Mouse (Mus musculus) embryonic facial prominence, embryonic 13.5 days (tissue): ENCODE results near the gene Fut2. TPM values are rescaled to one million over a fixed set of nuclear protein-coding genes. Genes with fewer than 3 reads are reported as not detected.

Experiments used
- ATAC-seq: fragments of 200-750 bp; cut with Nextera tagmentation; 2 replicates; pipeline ENCODE4 v1.8.0; 2017; ENCODE audit warnings: low read depth; ENCODE audit not compliant: insufficient number of reproducible peaks, insufficient read depth, low FRiP score, low TSS enrichment
- H3K27ac ChIP-seq: fragments of 300-500 bp; sonication (generic); 2 replicates; pipeline ENCODE4 v1.5.1; 2015; ENCODE audit warnings: moderate library complexity, mild to moderate bottlenecking, inconsistent platforms
- H3K27me3 ChIP-seq: fragments of 300-500 bp; sonication (generic); 2 replicates; pipeline ENCODE4 v1.6.1; 2015; ENCODE audit warnings: mild to moderate bottlenecking, inconsistent platforms
- H3K36me3 ChIP-seq: fragments of 300-500 bp; sonication (generic); 2 replicates; pipeline ENCODE4 v1.6.1; 2015; ENCODE audit warnings: mild to moderate bottlenecking, inconsistent platforms
- H3K4me1 ChIP-seq: fragments of 300-500 bp; sonication (generic); 2 replicates; pipeline ENCODE4 v1.6.1; 2015; ENCODE audit warnings: inconsistent platforms
- H3K4me2 ChIP-seq: fragments of 300-500 bp; sonication (generic); 2 replicates; pipeline ENCODE4 v1.6.1; 2015; ENCODE audit warnings: moderate library complexity, mild to moderate bottlenecking, inconsistent platforms
- H3K4me3 ChIP-seq: fragments of 300-500 bp; sonication (generic); 2 replicates; pipeline ENCODE4 v1.5.1; 2015; ENCODE audit warnings: mild to moderate bottlenecking, inconsistent platforms
- H3K9ac ChIP-seq: fragments of 300-500 bp; sonication (generic); 2 replicates; pipeline ENCODE4 v1.6.1; 2015; ENCODE audit warnings: mild to moderate bottlenecking, inconsistent platforms
- H3K9me3 ChIP-seq: fragments of 300-500 bp; sonication (generic); 2 replicates; pipeline ENCODE4 v1.6.1; 2016; ENCODE audit warnings: inconsistent platforms
- WGBS: fragments of 180-500 bp; shearing (Covaris S2); methylation state at CpG from one replicate; pipeline ENCODE4 v1.1.7; 2015; ENCODE audit warnings: mixed read lengths; 5-methylcytosine and 5-hydroxymethylcytosine counted together
- polyA plus RNA-seq: library from polyadenylated mRNA; unstranded; fragments of >200 nt; fragmentation: Nextera tagmentation; extraction: Ambion mirVana; gene quantifications from 2 replicates; pipeline ENCODE4 v1.2.1, GENCODE M21; 2015

Fut2 gene
- polyA plus RNA-seq, 1 experiment from 2014 or later: 0.45 TPM

GRCm38 (mm10) chr7:45617042-45617695 lies 49.0 kb downstream of the Fut2 start, which contains the start of gene Fut1:
TSS of gene Fut1 (plus strand) at chr7:45617289.
- Histone ChIP-seq H3K27me3 (peaks cover 45% of the 10 kb centered on the region), H3K9me3 (no peaks in the 10 kb centered on the region), H3K4me3 (peak within 1 kb of the TSS; percentile 32), H3K4me2 (peak within 1 kb of the TSS; percentile 56), H3K27ac (peak within 1 kb of the TSS; percentile 78), H3K36me3 (no peaks in the 10 kb centered on the region), H3K4me1 (peaks cover 29% of the 10 kb centered on the region), H3K9ac (peak within 1 kb of the TSS; percentile 49)
- WGBS: 4% methylated on average over 31 of the region's 31 CpGs
- ATAC-seq: peak; percentile 56; the same call in 1 of the 2 replicates

GRCm38 (mm10) chr7:45616277-45616676 lies 49.9 kb downstream of the Fut2 start:
- peak; percentile 28; the same call in 1 of the 2 replicates for ATAC-seq
- Histone ChIP-seq H3K36me3 (no peaks in the 10 kb centered on the region), H3K9me3 (no peaks in the 10 kb centered on the region), H3K27me3 (peaks cover 45% of the 10 kb centered on the region), H3K4me2 (no peak overlapping the region), H3K4me3 (no peak overlapping the region), H3K9ac (no peak overlapping the region), H3K4me1 (peaks cover 29% of the 10 kb centered on the region), H3K27ac (peak overlapping the region; percentile 78)
- WGBS: 15% methylated on average over 6 of the region's 6 CpGs

GRCm38 (mm10) chr7:45609511-45609910 lies 56.7 kb downstream of the Fut2 start:
- Histone ChIP-seq H3K9me3 (no peaks in the 10 kb centered on the region), H3K9ac (no peak overlapping the region), H3K4me3 (no peak overlapping the region), H3K4me2 (no peak overlapping the region), H3K27ac (no peak overlapping the region), H3K36me3 (no peaks in the 10 kb centered on the region), H3K27me3 (no peaks in the 10 kb centered on the region), H3K4me1 (no peaks in the 10 kb centered on the region)
- 63% methylated on average over 1 of the region's 1 CpGs for WGBS
- ATAC-seq: no peak

GRCm38 (mm10) chr7:45605704-45606289 lies 60.4 kb downstream of the Fut2 start:
- no peaks in the 10 kb centered on the region for H3K27me3 ChIP-seq
- 0 out of 2 replicates have a peak overlapping the region, but pooled peaks have one; percentile 11 for H3K27ac ChIP-seq
- H3K9me3 ChIP-seq: no peaks in the 10 kb centered on the region
- no peak for ATAC-seq
- H3K4me1 ChIP-seq: no peaks in the 10 kb centered on the region
- no peak overlapping the region for H3K9ac ChIP-seq
- H3K36me3 ChIP-seq: no peaks in the 10 kb centered on the region
- H3K4me2 ChIP-seq: no peak overlapping the region
- H3K4me3 ChIP-seq: no peak overlapping the region
- 70% methylated on average over 9 of the region's 9 CpGs for WGBS

- Histone ChIP-seq H3K4me3 (no peak overlapping the region), H3K36me3 (no peaks in the 10 kb centered on the region), H3K4me1 (peaks cover 4% of the 10 kb centered on the region; the same call in 1 of the 2 replicates), H3K9ac (0 out of 2 replicates have a peak overlapping the region, but pooled peaks have one; percentile 32), H3K27me3 (no peaks in the 10 kb centered on the region), H3K9me3 (no peaks in the 10 kb centered on the region), H3K4me2 (no peak overlapping the region), H3K27ac (no peak overlapping the region)
- no peak for ATAC-seq
- 41% methylated on average over 18 of the region's 18 CpGs for WGBS
These were observed 67.0 kb downstream of the Fut2 start for GRCm38 (mm10) chr7:45598960-45599879.

Other genes starting within 250 kb of the Fut2 start
- 0.41 and 1.2 TPM in 2 replicates for gene Lhb, start 245.6 kb downstream of the Fut2 start, polyA plus RNA-seq
- 38.0 and 39.6 TPM in 2 replicates for gene Gys1, start 231.6 kb downstream of the Fut2 start, polyA plus RNA-seq
- gene Ruvbl2, start 228.3 kb downstream of the Fut2 start, polyA plus RNA-seq: 141 and 148 TPM in 2 replicates
- 5,253 and 5,612 TPM in 2 replicates for gene Ftl1, start 206.5 kb downstream of the Fut2 start, polyA plus RNA-seq
- 154 and 190 TPM in 2 replicates for gene Bax, start 199.5 kb downstream of the Fut2 start, polyA plus RNA-seq
- 0.59 and 1.2 TPM in 2 replicates for gene Tulp2, start 184.5 kb downstream of the Fut2 start, polyA plus RNA-seq
- not detected in 2 replicates for gene Gm45808, start 179.6 kb downstream of the Fut2 start, polyA plus RNA-seq
- gene Dhdh, start 177.6 kb downstream of the Fut2 start, polyA plus RNA-seq: 4.5 TPM in 2 replicates
- gene Nucb1, start 156.0 kb downstream of the Fut2 start, polyA plus RNA-seq: 198 and 206 TPM in 2 replicates
- 22.9 and 23.0 TPM in 2 replicates for gene Ppp1r15a, start 140.1 kb downstream of the Fut2 start, polyA plus RNA-seq
- gene Plekha4, start 140.1 kb downstream of the Fut2 start, polyA plus RNA-seq: 2.9 and 3.8 TPM in 2 replicates
- 0.25 and 0.83 TPM in 2 replicates for gene Hsd17b14, start 111.5 kb downstream of the Fut2 start, polyA plus RNA-seq
- 67.1 and 68.4 TPM in 2 replicates for gene Bcat2, start 96.2 kb downstream of the Fut2 start, polyA plus RNA-seq
- gene Fgf21, start 50.9 kb downstream of the Fut2 start, polyA plus RNA-seq: 0.39 and 0.96 TPM in 2 replicates
- 1.9 and 2.3 TPM in 2 replicates for gene Fut1, start 49.1 kb downstream of the Fut2 start, polyA plus RNA-seq
- 0.27 and 0.39 TPM in 2 replicates for gene Izumo1, start 44.6 kb downstream of the Fut2 start, polyA plus RNA-seq
- 8.0 and 8.8 TPM in 2 replicates for gene Rasip1, start 38.9 kb downstream of the Fut2 start, polyA plus RNA-seq
- gene Mamstr, start 26.4 kb downstream of the Fut2 start, polyA plus RNA-seq: 5.2 and 7.8 TPM in 2 replicates
- 5.4 and 5.7 TPM in 2 replicates for gene Ntn5, start 17.6 kb upstream of the Fut2 start, polyA plus RNA-seq
- 6.3 and 6.8 TPM in 2 replicates for gene Sec1, start 28.0 kb upstream of the Fut2 start, polyA plus RNA-seq
- 15.2 and 17.3 TPM in 2 replicates for gene Car11, start 33.4 kb upstream of the Fut2 start, polyA plus RNA-seq
- 7.8 and 10.2 TPM in 2 replicates for gene Dbp, start 38.7 kb upstream of the Fut2 start, polyA plus RNA-seq
- 936 and 1,128 TPM in 2 replicates for gene Rpl18, start 49.1 kb upstream of the Fut2 start, polyA plus RNA-seq
- gene Sphk2, start 51.6 kb upstream of the Fut2 start, polyA plus RNA-seq: 34.4 and 34.9 TPM in 2 replicates
- 1.4 and 1.5 TPM in 2 replicates for gene Fam83e, start 54.8 kb upstream of the Fut2 start, polyA plus RNA-seq
- gene Spaca4, start 59.4 kb upstream of the Fut2 start, polyA plus RNA-seq: not detected in 2 replicates
- 4.1 and 4.2 TPM in 2 replicates for gene Lmtk3, start 117.3 kb upstream of the Fut2 start, polyA plus RNA-seq
- 7.7 and 8.4 TPM in 2 replicates for gene Sult2b1, start 118.3 kb upstream of the Fut2 start, polyA plus RNA-seq
- 133 and 138 TPM in 2 replicates for gene Cyth2, start 148.2 kb upstream of the Fut2 start, polyA plus RNA-seq
- gene Kcnj14, start 158.4 kb upstream of the Fut2 start, polyA plus RNA-seq: 2.2 TPM in 2 replicates
- gene Grwd1, start 164.6 kb upstream of the Fut2 start, polyA plus RNA-seq: 62.7 and 74.0 TPM in 2 replicates
- 62.6 and 74.4 TPM in 2 replicates for gene Kdelr1, start 206.4 kb upstream of the Fut2 start, polyA plus RNA-seq
- 0.56 and 0.72 TPM in 2 replicates for gene Grin2d, start 212.0 kb upstream of the Fut2 start, polyA plus RNA-seq
- gene Syngr4, start 230.3 kb upstream of the Fut2 start, polyA plus RNA-seq: 0.41 TPM in 1 of 2 replicates, not detected in the other
- 7.1 and 7.2 TPM in 2 replicates for gene Tmem143, start 230.5 kb upstream of the Fut2 start, polyA plus RNA-seq